Mouse (Mus musculus): Measurements from ENCODE around the gene Olfr1026.

The Olfr1026 gene

DNA sequence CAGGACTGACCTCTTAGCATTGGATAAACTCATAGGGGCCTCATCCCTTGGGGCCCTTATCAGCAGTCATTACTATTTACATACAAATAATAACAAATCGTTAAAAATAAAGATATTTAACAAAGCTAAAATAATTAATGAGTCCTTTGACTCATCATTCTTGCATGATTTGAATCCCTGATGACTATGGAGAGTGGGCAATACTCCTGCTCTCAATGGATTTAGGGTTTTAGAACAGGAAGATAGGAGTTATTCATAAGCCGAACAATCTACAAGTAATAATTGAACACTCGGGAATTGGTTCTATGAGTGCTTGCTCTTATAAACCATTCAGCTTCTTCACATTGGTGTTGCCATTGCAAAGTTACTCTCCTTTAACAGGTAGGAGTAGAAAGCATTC is at the start of gene Olfr1026:
TSS of gene Olfr1026 (plus strand) at position 301 of the 400 bp plus-strand sequence.
- DNase-seq (ENCODE audit: low read depth, low spot score), result no peak

DNA sequence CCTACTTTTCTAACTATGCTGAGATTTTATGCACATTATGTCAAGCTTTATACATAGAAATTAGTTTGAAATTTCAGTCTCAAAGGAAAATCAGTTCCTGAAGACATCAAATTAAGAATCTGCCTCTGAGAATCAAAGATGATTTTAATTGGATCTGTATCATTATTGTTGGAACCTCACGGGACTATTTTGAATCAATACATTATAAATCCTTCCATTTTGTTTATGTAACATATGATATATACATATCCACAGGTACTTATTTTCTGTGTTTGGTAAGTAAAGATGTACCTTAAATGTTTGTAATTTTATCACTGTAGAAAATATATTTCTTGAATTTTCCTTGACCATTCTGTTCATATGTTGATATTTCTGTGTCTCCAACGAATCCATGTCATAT is 36.0 kb upstream of the Olfr1026 start, which contains the start of gene Olfr1023:
TSS of gene Olfr1023 (plus strand) at position 301 of the 400 bp plus-strand sequence.
- no peak for DNase-seq (ENCODE audit: low read depth, low spot score)

DNA sequence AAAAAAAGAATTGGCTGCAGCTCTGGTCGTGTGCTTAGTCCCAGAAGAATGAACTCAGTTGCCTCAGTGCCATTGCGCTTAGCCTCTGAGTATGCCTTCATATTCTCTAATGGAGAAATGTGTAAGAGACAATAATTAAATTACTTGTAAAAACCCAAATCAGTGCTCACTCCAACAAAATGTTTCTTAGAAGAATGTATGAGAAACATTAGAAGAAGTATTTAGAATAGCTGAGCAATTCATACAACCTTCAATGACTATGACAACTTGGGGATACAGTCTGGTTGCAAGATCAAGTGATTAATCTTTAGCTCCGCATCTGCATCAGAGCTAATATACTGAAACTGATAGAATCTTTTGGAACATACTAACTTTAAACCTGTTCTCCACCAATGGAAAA is 16.4 kb upstream of the Olfr1026 start, which contains the start of gene Olfr1024:
TSS of gene Olfr1024 (minus strand) at position 101 of the 400 bp plus-strand sequence.
- DNase-seq (ENCODE audit: low read depth, low spot score), result no peak

DNA sequence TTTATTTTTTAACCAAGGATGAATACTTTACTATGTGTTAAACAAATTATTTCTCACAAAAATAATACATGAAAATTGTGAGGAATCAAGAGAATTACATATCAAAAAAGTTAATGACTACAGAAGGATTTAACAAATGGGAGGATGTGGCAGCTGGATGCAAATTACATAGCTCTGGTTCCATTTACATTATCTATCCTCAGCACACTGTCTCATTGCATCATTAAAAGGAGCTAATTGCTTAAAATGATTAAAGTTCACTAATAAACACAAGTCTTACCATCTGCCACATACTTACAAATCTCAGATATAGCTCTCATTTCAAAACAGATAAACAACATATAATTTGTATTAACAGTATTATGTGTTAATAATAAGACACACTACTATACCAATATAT is 8.2 kb upstream of the Olfr1026 start:
- DNase-seq (ENCODE audit: low read depth, low spot score), result no peak

DNA sequence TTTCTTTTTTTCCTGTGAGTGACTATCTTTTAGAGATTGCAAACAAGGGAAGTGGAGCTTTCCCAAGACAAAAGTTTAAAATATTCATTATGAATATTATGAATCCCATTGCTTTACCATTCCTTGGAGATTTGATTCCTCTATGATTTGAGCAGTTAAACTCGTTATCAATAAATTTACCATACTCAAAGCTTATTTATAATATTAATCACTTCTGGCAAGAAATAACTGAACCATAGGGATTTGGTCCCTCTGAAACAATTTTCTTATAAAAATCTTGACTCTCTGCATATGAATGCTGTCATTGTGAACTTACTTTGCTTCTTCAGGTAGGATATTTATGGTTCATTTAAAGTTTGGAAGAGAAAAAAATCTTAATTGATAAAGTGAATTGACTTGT is 6.5 kb upstream of the Olfr1026 start, which contains the start of gene Olfr1025-ps1:
TSS of gene Olfr1025-ps1 (plus strand) at position 301 of the 400 bp plus-strand sequence.
- no peak for DNase-seq (ENCODE audit: low read depth, low spot score)

DNA sequence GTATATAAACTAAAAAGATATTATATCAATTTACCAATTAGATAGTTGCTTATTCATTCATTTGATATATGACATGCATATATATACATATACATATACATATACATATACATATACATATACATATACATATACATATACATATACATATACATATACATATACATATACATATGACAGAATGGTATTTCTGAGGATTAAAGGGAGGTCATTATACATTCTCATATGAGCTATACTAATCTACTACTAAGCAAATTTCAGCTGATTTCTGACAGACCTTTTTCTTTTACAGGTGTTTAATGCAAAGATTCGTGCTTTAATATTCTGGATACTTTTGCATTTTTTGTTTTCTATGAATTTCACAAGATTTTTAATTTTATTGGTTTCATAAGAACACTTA is 28.8 kb downstream of the Olfr1026 start, which contains the start of gene Olfr1028:
TSS of gene Olfr1028 (plus strand) at position 301 of the 400 bp plus-strand sequence.
- no peak for DNase-seq (ENCODE audit: low read depth, low spot score)

DNA sequence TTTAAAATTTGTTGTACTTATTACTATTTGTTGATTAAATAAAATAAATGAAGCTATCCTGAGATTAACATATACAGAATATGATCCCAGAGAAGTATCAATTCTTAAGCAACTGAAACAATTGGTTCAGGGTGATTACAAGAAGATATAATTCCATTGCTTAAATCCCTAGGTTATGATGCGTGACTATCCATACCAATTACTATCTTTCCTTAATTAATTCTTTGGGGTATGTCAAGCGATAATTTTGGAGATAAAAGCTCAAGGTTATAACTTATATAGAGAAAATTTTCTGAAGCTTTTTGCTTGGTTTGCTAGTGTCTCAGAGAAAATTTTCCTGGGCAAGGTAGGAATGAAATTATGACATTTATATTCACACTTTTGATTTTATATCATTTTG is 52.2 kb downstream of the Olfr1026 start, which contains the start of gene Olfr1029:
TSS of gene Olfr1029 (plus strand) at position 301 of the 400 bp plus-strand sequence.
- no peak for DNase-seq (ENCODE audit: low read depth, low spot score)

Data from c-Kit-negative CD71-positive TER-119-positive erythroid progenitor cells, embryonic 14.5 days (primary cell).